In the genomic region with DNA sequence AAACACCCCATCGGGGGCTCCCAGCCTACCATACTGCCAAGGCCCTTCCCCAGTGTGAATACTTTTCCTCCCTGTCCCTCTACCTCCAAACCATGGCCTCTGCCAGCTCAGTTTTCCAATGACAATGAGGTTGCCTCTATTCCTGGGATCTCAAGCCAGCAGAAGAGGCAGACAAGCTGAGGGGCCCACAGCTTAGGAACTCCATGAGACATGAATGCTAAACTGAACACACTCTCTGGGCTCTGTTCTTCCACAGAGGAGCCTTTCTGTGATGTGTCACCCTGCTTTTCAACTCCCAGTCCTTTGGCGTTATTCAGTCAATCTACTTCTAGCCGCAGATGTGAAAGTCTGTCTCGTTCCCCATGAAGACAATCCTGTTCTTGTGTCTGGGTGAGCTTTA, we compare ENCODE assay signal across 27 mouse cellular contexts.
DNase-seq lines count a peak whose midpoint lies in the region; ATAC-seq lines count a peak whose summit lies in the region.
"Had no signal": no experiment of that assay in that cellular context is flagged by ENCODE, and none has a peak within 500 bp of the region (broad histone marks: within the 10 kb centered on the region; RNA-seq: fewer than 3 reads in every experiment).

No protein-coding gene starts in this region.

- H3K4me1 ChIP-seq in heart, embryonic 15.5 days (replicated peaks): peaks cover 59% of the 10 kb centered on the region
- H3K4me1 ChIP-seq in hindbrain, embryonic 15.5 days (replicated peaks): peaks cover 21% of the 10 kb centered on the region
- peaks cover 5% of the 10 kb centered on the region for H3K4me1 ChIP-seq in hindbrain, embryonic 12.5 days
- H3K4me1 ChIP-seq in hindbrain, embryonic 16.5 days (ENCODE audit: control insufficient read depth, insufficient read depth, low read depth, low read length): peaks cover 12% of the 10 kb centered on the region
- peaks cover 7% of the 10 kb centered on the region; the same call in 1 of the 2 replicates for H3K4me1 ChIP-seq in midbrain, embryonic 14.5 days (ENCODE audit: control insufficient read depth, insufficient read depth, low read length)
- H3K4me1 ChIP-seq in intestine, embryonic 16.5 days (ENCODE audit: control insufficient read depth, insufficient read depth, low read length): peaks cover 3% of the 10 kb centered on the region; the same call in 1 of the 2 replicates

- no peak for DNase-seq in heart, postnatal 25 days (ENCODE audit: low spot score)
- no peak for DNase-seq in midbrain, embryonic 14.5 days
- no peak for DNase-seq in kidney, adult 11 months
- DNase-seq: cerebellum, adult 11-12 months; cerebellum, postnatal 10 days; heart, postnatal 36 days; kidney, adult 8-10 months; kidney, postnatal 4 days; right cerebral cortex, postnatal 4 days; thymus, adult 2 months; thymus, postnatal 36 days had no signal

- H3K27ac ChIP-seq in heart, embryonic 15.5 days: peak overlapping the region; percentile 63; the same call in 1 of the 2 replicates
- H3K27ac ChIP-seq in hindbrain, embryonic 15.5 days (replicated peaks): peak overlapping the region; percentile 52; the same call in 1 of the 2 replicates
- no peak overlapping the region for H3K27ac ChIP-seq in hindbrain, embryonic 12.5 days
- peak overlapping the region; percentile 54 for H3K27ac ChIP-seq in hindbrain, embryonic 16.5 days (ENCODE audit: low read depth, low read length)
- H3K27ac ChIP-seq in midbrain, embryonic 14.5 days (replicated peaks; ENCODE audit: low read depth, low read length): 0 out of 2 replicates have a peak overlapping the region, but pooled peaks have one; percentile 0
- H3K27ac ChIP-seq in intestine, embryonic 16.5 days (ENCODE audit: low read length): no peak overlapping the region
- H3K27ac ChIP-seq: embryonic facial prominence, embryonic 13.5 days; forebrain, embryonic 10.5 days; kidney, postnatal 0 days; limb, embryonic 12.5 days; lung, embryonic 15.5 days; midbrain, embryonic 12.5 days; neural tube, embryonic 12.5 days had no signal

- 85% methylated on average over 4 of the region's 4 CpGs for WGBS in heart, embryonic 15.5 days
- WGBS in hindbrain, embryonic 15.5 days: 75% methylated on average over 4 of the region's 4 CpGs
- WGBS in hindbrain, embryonic 12.5 days: 85% methylated on average over 4 of the region's 4 CpGs
- WGBS in hindbrain, embryonic 16.5 days: 77% methylated on average over 4 of the region's 4 CpGs
- WGBS in midbrain, embryonic 14.5 days: 75% methylated on average over 4 of the region's 4 CpGs
- WGBS in intestine, embryonic 16.5 days: 92% methylated on average over 4 of the region's 4 CpGs

- H3K9me3 ChIP-seq in heart, embryonic 15.5 days (replicated peaks): no peaks in the 10 kb centered on the region
- H3K9me3 ChIP-seq in hindbrain, embryonic 15.5 days: no peaks in the 10 kb centered on the region
- H3K9me3 ChIP-seq in hindbrain, embryonic 12.5 days (replicated peaks): no peaks in the 10 kb centered on the region
- H3K9me3 ChIP-seq in hindbrain, embryonic 16.5 days (ENCODE audit: control insufficient read depth, low read length): no peaks in the 10 kb centered on the region
- no peaks in the 10 kb centered on the region for H3K9me3 ChIP-seq in midbrain, embryonic 14.5 days (ENCODE audit: control insufficient read depth, low read length)
- no peaks in the 10 kb centered on the region for H3K9me3 ChIP-seq in intestine, embryonic 16.5 days (ENCODE audit: control insufficient read depth, low read length)
- H3K9me3 ChIP-seq: forebrain, embryonic 10.5 days; limb, embryonic 12.5 days; lung, embryonic 15.5 days; midbrain, embryonic 12.5 days; neural tube, embryonic 12.5 days had no signal

- no peak overlapping the region for H3K9ac ChIP-seq in heart, embryonic 15.5 days
- no peak overlapping the region for H3K9ac ChIP-seq in hindbrain, embryonic 15.5 days
- no peak overlapping the region for H3K9ac ChIP-seq in hindbrain, embryonic 12.5 days
- no peak overlapping the region for H3K9ac ChIP-seq in hindbrain, embryonic 16.5 days (ENCODE audit: low read depth, low read length)
- H3K9ac ChIP-seq in midbrain, embryonic 14.5 days (replicated peaks; ENCODE audit: low read length): no peak overlapping the region
- no peak overlapping the region for H3K9ac ChIP-seq in intestine, embryonic 16.5 days (ENCODE audit: low read depth, low read length)
- H3K9ac ChIP-seq: embryonic facial prominence, embryonic 13.5 days; limb, embryonic 12.5 days; lung, embryonic 15.5 days; midbrain, embryonic 12.5 days; neural tube, embryonic 12.5 days had no signal

- no peak overlapping the region for H3K4me3 ChIP-seq in heart, embryonic 15.5 days
- H3K4me3 ChIP-seq in hindbrain, embryonic 15.5 days: no peak overlapping the region
- no peak overlapping the region for H3K4me3 ChIP-seq in hindbrain, embryonic 12.5 days
- no peak overlapping the region for H3K4me3 ChIP-seq in hindbrain, embryonic 16.5 days (ENCODE audit: low read length)
- no peak overlapping the region for H3K4me3 ChIP-seq in midbrain, embryonic 14.5 days (replicated peaks; ENCODE audit: low read depth, low read length)
- no peak overlapping the region for H3K4me3 ChIP-seq in intestine, embryonic 16.5 days (ENCODE audit: low read length)
- H3K4me3 ChIP-seq: embryonic facial prominence, embryonic 13.5 days; forebrain, embryonic 10.5 days; limb, embryonic 12.5 days; lung, embryonic 15.5 days; midbrain, embryonic 12.5 days; myocyte; neural tube, embryonic 12.5 days had no signal

- no peaks in the 10 kb centered on the region for H3K36me3 ChIP-seq in heart, embryonic 15.5 days
- no peaks in the 10 kb centered on the region for H3K36me3 ChIP-seq in hindbrain, embryonic 15.5 days
- no peaks in the 10 kb centered on the region for H3K36me3 ChIP-seq in hindbrain, embryonic 12.5 days
- no peaks in the 10 kb centered on the region for H3K36me3 ChIP-seq in hindbrain, embryonic 16.5 days (ENCODE audit: control insufficient read depth, insufficient read depth, low read length)
- H3K36me3 ChIP-seq in midbrain, embryonic 14.5 days (ENCODE audit: control insufficient read depth, insufficient read depth, low read length): no peaks in the 10 kb centered on the region
- H3K36me3 ChIP-seq in intestine, embryonic 16.5 days (ENCODE audit: control insufficient read depth, insufficient read depth, low read length): no peaks in the 10 kb centered on the region
- H3K36me3 ChIP-seq: embryonic facial prominence, embryonic 13.5 days; forebrain, embryonic 10.5 days; limb, embryonic 12.5 days; lung, embryonic 15.5 days; midbrain, embryonic 12.5 days; neural tube, embryonic 12.5 days had no signal

- ATAC-seq in heart, embryonic 15.5 days (replicated peaks; ENCODE audit: insufficient number of reproducible peaks, insufficient read depth, low FRiP score, low read depth): no peak
- peak; percentile 24; the same call in 1 of the 2 replicates for ATAC-seq in hindbrain, embryonic 15.5 days (ENCODE audit: low FRiP score, low read depth)
- ATAC-seq in hindbrain, embryonic 12.5 days (ENCODE audit: low FRiP score): no peak
- peak; percentile 48 for ATAC-seq in hindbrain, embryonic 16.5 days
- ATAC-seq in midbrain, embryonic 14.5 days (ENCODE audit: low FRiP score, low TSS enrichment): no peak
- no peak for ATAC-seq in intestine, embryonic 16.5 days
- ATAC-seq: CD4-positive, CD25-positive, alpha-beta regulatory T cell, adult 4 months; forebrain, embryonic 16.5 days had no signal

- no peaks in the 10 kb centered on the region for H3K27me3 ChIP-seq in heart, embryonic 15.5 days
- no peaks in the 10 kb centered on the region for H3K27me3 ChIP-seq in hindbrain, embryonic 15.5 days
- no peaks in the 10 kb centered on the region for H3K27me3 ChIP-seq in hindbrain, embryonic 12.5 days
- H3K27me3 ChIP-seq in hindbrain, embryonic 16.5 days (replicated peaks; ENCODE audit: control insufficient read depth, insufficient read depth, low read length): no peaks in the 10 kb centered on the region
- no peaks in the 10 kb centered on the region for H3K27me3 ChIP-seq in midbrain, embryonic 14.5 days (ENCODE audit: control insufficient read depth, insufficient read depth, low read length)
- H3K27me3 ChIP-seq in intestine, embryonic 16.5 days (replicated peaks; ENCODE audit: control insufficient read depth, insufficient read depth, low read length): no peaks in the 10 kb centered on the region
- H3K27me3 ChIP-seq: embryonic facial prominence, embryonic 13.5 days; limb, embryonic 12.5 days; lung, embryonic 15.5 days; midbrain, embryonic 12.5 days; neural tube, embryonic 12.5 days had no signal

- no peak overlapping the region for H3K4me2 ChIP-seq in heart, embryonic 15.5 days
- H3K4me2 ChIP-seq in hindbrain, embryonic 15.5 days: no peak overlapping the region
- no peak overlapping the region for H3K4me2 ChIP-seq in hindbrain, embryonic 12.5 days (replicated peaks)
- H3K4me2 ChIP-seq in hindbrain, embryonic 16.5 days (ENCODE audit: low read length): no peak overlapping the region
- H3K4me2 ChIP-seq in midbrain, embryonic 14.5 days (ENCODE audit: low read length): no peak overlapping the region
- H3K4me2 ChIP-seq in intestine, embryonic 16.5 days (ENCODE audit: low read depth, low read length): no peak overlapping the region
- H3K4me2 ChIP-seq: embryonic facial prominence, embryonic 13.5 days; limb, embryonic 12.5 days; liver, embryonic 11.5 days; lung, embryonic 15.5 days; midbrain, embryonic 12.5 days; neural tube, embryonic 12.5 days had no signal

- intact Hi-C loops in heart, postnatal 25 days (cut with DNase I): no loop called here

Comparison
In these comparisons a context has a peak if more than half of its experiments do, and no peak if none do; other contexts are left out.
1. ATAC-seq: peak in hindbrain, embryonic 15.5 days (single experiment) and hindbrain, embryonic 16.5 days (single experiment); none in heart, embryonic 15.5 days (single experiment), hindbrain, embryonic 12.5 days (single experiment), midbrain, embryonic 14.5 days (single experiment) and intestine, embryonic 16.5 days (single experiment).
2. H3K27ac ChIP-seq: peak in heart, embryonic 15.5 days (single experiment), hindbrain, embryonic 15.5 days (single experiment), hindbrain, embryonic 16.5 days (single experiment) and midbrain, embryonic 14.5 days (single experiment); none in hindbrain, embryonic 12.5 days (single experiment) and intestine, embryonic 16.5 days (single experiment).